Mouse (Mus musculus): ENCODE results near the gene Iqcj. TPM values are rescaled to one million over a fixed set of nuclear protein-coding genes. Genes with fewer than 3 reads are reported as not detected.
"Not testable (repeated sequence)": the region's sequence is repeated elsewhere in the genome, so short reads cannot be mapped to it uniquely, and the experiment has no call there.

Iqcj gene
- polyA plus RNA-seq, 1 experiment from 2014 or later: not detected

GRCm38 (mm10) chr3:68077406-68077805, 185.4 kb downstream of the Iqcj start:
- H3K27me3 ChIP-seq: peaks cover 4% of the 10 kb centered on the region; the same call in 1 of the 2 replicates
- H3K4me1 ChIP-seq (replicated peaks): no peaks in the 10 kb centered on the region
- WGBS: 66% methylated on average over 4 of the region's 4 CpGs
- H3K4me3 ChIP-seq (replicated peaks): no peak overlapping the region
- no peak overlapping the region for H3K9ac ChIP-seq (replicated peaks)
- ATAC-seq (ENCODE audit: insufficient number of reproducible peaks, insufficient read depth, low FRiP score, low TSS enrichment, low read depth): no peak
- H3K27ac ChIP-seq: no peak overlapping the region
- no peaks in the 10 kb centered on the region for H3K36me3 ChIP-seq
- H3K9me3 ChIP-seq: no peaks in the 10 kb centered on the region
- no peak overlapping the region for H3K4me2 ChIP-seq

DNA sequence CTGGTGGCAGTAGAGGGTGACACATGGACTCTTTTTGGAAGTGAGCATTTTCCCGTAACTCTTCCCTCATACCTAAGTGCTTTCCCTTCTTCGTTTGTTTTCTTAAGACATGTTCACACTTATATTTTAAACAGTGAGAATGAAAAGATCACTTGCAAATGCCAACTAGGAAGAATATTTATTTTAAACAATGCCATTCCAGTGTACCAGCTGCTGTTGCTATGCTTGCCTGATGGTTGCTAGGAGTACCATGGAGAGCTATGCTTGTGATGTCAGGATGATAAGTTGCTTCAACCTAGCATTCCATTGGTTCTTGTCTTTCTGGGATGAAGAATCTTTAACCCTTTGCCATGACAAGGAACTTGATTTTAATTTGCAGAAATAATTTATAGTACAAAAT, 193.0 kb downstream of the Iqcj start:
- 93% methylated on average over 2 of the region's 2 CpGs for WGBS
- Histone ChIP-seq H3K27me3 (peaks cover 32% of the 10 kb centered on the region), H3K4me2 (no peak overlapping the region), H3K4me1 (replicated peaks) (no peaks in the 10 kb centered on the region), H3K9ac (replicated peaks) (no peak overlapping the region), H3K4me3 (replicated peaks) (no peak overlapping the region), H3K27ac (no peak overlapping the region), H3K36me3 (no peaks in the 10 kb centered on the region), H3K9me3 (no peaks in the 10 kb centered on the region)
- no peak for ATAC-seq (ENCODE audit: insufficient number of reproducible peaks, insufficient read depth, low FRiP score, low TSS enrichment, low read depth)

- H3K4me1 ChIP-seq (replicated peaks): peaks cover 1% of the 10 kb centered on the region; the same call in 1 of the 2 replicates
Measured at GRCm38 (mm10) chr3:68092108-68092507, 200.1 kb downstream of the Iqcj start.

GRCm38 (mm10) chr3:68096724-68097431, 204.9 kb downstream of the Iqcj start:
- peaks cover 4% of the 10 kb centered on the region; the same call in 1 of the 2 replicates for H3K4me1 ChIP-seq (replicated peaks)
- peaks cover 50% of the 10 kb centered on the region for H3K27me3 ChIP-seq
- no peak overlapping the region for H3K27ac ChIP-seq
- WGBS: 34% methylated on average over 4 of the region's 4 CpGs
- H3K9ac ChIP-seq (replicated peaks): no peak overlapping the region
- ATAC-seq (ENCODE audit: insufficient number of reproducible peaks, insufficient read depth, low FRiP score, low TSS enrichment, low read depth): peak; percentile 59; the same call in 1 of the 2 replicates
- H3K4me2 ChIP-seq: no peak overlapping the region
- no peaks in the 10 kb centered on the region for H3K36me3 ChIP-seq
- H3K4me3 ChIP-seq (replicated peaks): no peak overlapping the region
- H3K9me3 ChIP-seq: no peaks in the 10 kb centered on the region

More at GRCm38 (mm10) chr3:68092108-68092507, 200.1 kb downstream of the Iqcj start:
- 42% methylated on average over 4 of the region's 4 CpGs for WGBS
- no peak overlapping the region for H3K4me2 ChIP-seq
- no peak overlapping the region for H3K27ac ChIP-seq
- H3K27me3 ChIP-seq: peaks cover 48% of the 10 kb centered on the region
- no peak overlapping the region for H3K9ac ChIP-seq (replicated peaks)
- H3K9me3 ChIP-seq: no peaks in the 10 kb centered on the region
- ATAC-seq (ENCODE audit: insufficient number of reproducible peaks, insufficient read depth, low FRiP score, low TSS enrichment, low read depth): no peak
- H3K4me3 ChIP-seq (replicated peaks): no peak overlapping the region
- H3K36me3 ChIP-seq: no peaks in the 10 kb centered on the region

GRCm38 (mm10) chr3:68099561-68099960, 207.5 kb downstream of the Iqcj start:
- H3K4me2 ChIP-seq; H3K36me3 ChIP-seq; ATAC-seq (ENCODE audit: insufficient number of reproducible peaks, insufficient read depth, low FRiP score, low TSS enrichment, low read depth); H3K9ac ChIP-seq (replicated peaks); H3K4me3 ChIP-seq (replicated peaks); H3K27ac ChIP-seq; H3K4me1 ChIP-seq (replicated peaks); H3K9me3 ChIP-seq: not testable (repeated sequence)
- WGBS: 85% methylated on average over 6 of the region's 6 CpGs
- peaks cover 42% of the 10 kb centered on the region for H3K27me3 ChIP-seq

DNA sequence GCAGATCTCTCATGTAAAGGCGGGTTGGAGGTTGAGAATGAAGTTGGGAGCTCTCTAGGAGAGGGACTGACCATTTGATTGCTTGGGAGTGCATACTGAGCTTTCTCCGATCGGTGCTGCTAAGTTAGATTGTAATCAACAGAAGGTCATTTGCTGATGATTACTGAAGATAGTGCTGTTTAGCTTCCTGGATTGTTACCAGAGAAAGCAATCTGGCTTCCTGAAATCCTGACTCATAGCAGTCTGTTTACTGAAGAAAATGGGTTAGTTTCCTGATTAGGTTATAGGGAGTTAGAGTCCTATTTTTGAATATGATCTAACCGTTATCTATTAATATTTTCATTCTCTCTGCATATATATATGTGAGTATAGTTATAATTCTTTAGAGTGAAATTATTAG, 209.3 kb downstream of the Iqcj start:
- H3K27ac ChIP-seq: no peak overlapping the region
- no peak overlapping the region for H3K4me3 ChIP-seq (replicated peaks)
- no peak overlapping the region for H3K4me2 ChIP-seq
- H3K36me3 ChIP-seq: no peaks in the 10 kb centered on the region
- H3K27me3 ChIP-seq: peaks cover 37% of the 10 kb centered on the region
- no peak for ATAC-seq (ENCODE audit: insufficient number of reproducible peaks, insufficient read depth, low FRiP score, low TSS enrichment, low read depth)
- no peaks in the 10 kb centered on the region for H3K9me3 ChIP-seq
- H3K9ac ChIP-seq (replicated peaks): no peak overlapping the region
- peaks cover 4% of the 10 kb centered on the region; the same call in 1 of the 2 replicates for H3K4me1 ChIP-seq (replicated peaks)
- 73% methylated on average over 4 of the region's 4 CpGs for WGBS

DNA sequence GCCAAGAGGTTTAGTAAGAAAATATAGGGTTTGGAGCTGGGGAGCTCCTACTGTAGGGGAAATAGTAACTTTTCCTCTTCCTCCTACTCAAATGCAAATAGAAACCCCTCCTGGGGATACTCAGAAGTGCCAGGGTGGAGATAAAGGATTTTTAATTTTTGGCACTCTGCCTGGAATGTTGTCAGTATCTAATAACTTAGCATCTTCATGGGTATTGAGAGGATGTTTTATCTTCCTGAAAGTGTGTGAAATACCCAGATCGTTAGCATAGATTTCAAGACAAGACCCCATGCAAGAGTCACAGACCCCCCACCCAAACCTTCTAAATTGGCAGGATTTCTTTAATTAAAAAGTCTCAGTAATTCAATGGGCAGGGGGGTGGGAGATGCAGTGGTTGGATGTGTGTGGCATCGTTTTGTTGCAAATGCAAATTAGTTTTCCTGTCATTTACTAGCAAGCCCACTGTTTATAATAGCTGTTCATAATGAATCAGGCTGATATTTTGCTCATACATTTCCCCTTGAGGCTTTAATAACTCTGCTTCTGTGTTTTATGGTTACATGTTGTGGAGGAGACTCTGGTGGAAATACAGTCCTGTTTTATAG, 213.2 kb downstream of the Iqcj start:
- no peak for ATAC-seq (ENCODE audit: insufficient number of reproducible peaks, insufficient read depth, low FRiP score, low TSS enrichment, low read depth)
- Histone ChIP-seq H3K27ac (no peak overlapping the region), H3K4me3 (replicated peaks) (no peak overlapping the region), H3K4me2 (no peak overlapping the region), H3K9ac (replicated peaks) (no peak overlapping the region), H3K27me3 (peaks cover 30% of the 10 kb centered on the region), H3K9me3 (no peaks in the 10 kb centered on the region), H3K36me3 (no peaks in the 10 kb centered on the region), H3K4me1 (replicated peaks) (no peaks in the 10 kb centered on the region)
- 63% methylated on average over 2 of the region's 2 CpGs for WGBS

Other genes starting within 250 kb of the Iqcj start
- 0.56 and 0.87 TPM in 2 replicates for gene Iqschfp, start within 50 bp of the Iqcj start, polyA plus RNA-seq (2016; fragmentation: Nextera tagmentation; extraction: Ambion mirVana)
- gene Schip1, start 172.6 kb downstream of the Iqcj start, polyA plus RNA-seq (2016; fragmentation: Nextera tagmentation; extraction: Ambion mirVana): 28.4 and 31.6 TPM in 2 replicates